Mouse (Mus musculus) lung, adult 18-20 months (tissue): Measurements from ENCODE around the gene Plppr3.
A peak's percentile ranks its signal among the peaks of the same experiment; 100 is the strongest.

Source experiments
- DNase-seq, 2 experiments: peaks; one replicate each; pipeline ENCODE4 v3.0.0; 2022; ENCODE audit warnings: mixed read lengths in 2 of 2

Gene Plppr3

GRCm38 (mm10) chr10:79817111-79817510 lies 57.3 kb downstream of the Plppr3 start:
- DNase-seq: no peak

GRCm38 (mm10) chr10:79815671-79816494 lies 58.6 kb downstream of the Plppr3 start:
- DNase-seq: no peak

GRCm38 (mm10) chr10:79814271-79814842 lies 60.1 kb downstream of the Plppr3 start:
- no peak for DNase-seq

- DNase-seq: peak; percentile 76 to 80
Observed at GRCm38 (mm10) chr10:79811736-79812637, 62.4 kb downstream of the Plppr3 start.
